Mouse (Mus musculus): Measurements from ENCODE around the gene Nfkbia.

DNA sequence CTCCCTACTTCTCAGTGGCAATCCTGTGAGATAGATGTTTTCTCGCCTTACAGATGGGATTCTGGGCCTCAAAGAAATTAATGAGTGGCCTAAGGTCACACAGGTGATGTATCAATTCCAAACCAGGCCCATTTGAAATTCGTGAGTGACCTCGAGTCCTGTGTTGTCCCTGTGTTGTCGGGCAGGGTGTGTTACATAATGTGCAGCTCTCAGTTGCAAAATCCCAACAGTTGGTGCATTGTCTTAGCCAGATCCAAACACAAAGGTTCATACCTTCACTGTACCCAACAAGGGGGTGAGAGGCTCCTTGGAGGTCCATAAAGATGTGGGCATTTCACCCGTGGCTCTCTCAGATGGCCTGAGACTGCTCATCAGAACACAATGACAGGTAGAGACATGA lies 52.0 kb downstream of the Nfkbia start:
- TF ChIP-seq CTCF (IDR thresholded peaks at IDR 0.05; ENCODE audit: insufficient read depth, low read length) (no peak), POLR2A (IDR thresholded peaks at IDR 0.05; ENCODE audit: borderline replicate concordance, extremely low read depth, low read depth, low read length) (no peak)

All from lung, adult 2 months (tissue).